Mouse (Mus musculus): ENCODE data around the gene Smtn.

- TF ChIP-seq CTCF (IDR thresholded peaks at IDR 0.05; ENCODE audit: extremely low read depth, insufficient read length, insufficient replicate concordance, low read depth, low read length) (no peak), POLR2A (IDR thresholded peaks at IDR 0.05; ENCODE audit: low read depth, low read length) (no peak)
These were observed 5.5 kb downstream of the Smtn start for GRCm38 (mm10) chr11:3534956-3535355.
